Mouse (Mus musculus): ENCODE measurements at regions not wholly inside any gene's neighbourhood (a gene's known extent, or its start where the extent isn't known, plus 50 kb on each side); places are given as distances from the start of the nearest gene placed in this dataset.

- in situ Hi-C loops (cut with MboI; ENCODE audit: low sequenced_read_pairs in 2 of 2, unreplicated experiment in 2 of 2): no loop called here
Measured at GRCm38 (mm10) chr2:166322668-166323043, 167.2 kb upstream of the Sulf2 start.

DNA sequence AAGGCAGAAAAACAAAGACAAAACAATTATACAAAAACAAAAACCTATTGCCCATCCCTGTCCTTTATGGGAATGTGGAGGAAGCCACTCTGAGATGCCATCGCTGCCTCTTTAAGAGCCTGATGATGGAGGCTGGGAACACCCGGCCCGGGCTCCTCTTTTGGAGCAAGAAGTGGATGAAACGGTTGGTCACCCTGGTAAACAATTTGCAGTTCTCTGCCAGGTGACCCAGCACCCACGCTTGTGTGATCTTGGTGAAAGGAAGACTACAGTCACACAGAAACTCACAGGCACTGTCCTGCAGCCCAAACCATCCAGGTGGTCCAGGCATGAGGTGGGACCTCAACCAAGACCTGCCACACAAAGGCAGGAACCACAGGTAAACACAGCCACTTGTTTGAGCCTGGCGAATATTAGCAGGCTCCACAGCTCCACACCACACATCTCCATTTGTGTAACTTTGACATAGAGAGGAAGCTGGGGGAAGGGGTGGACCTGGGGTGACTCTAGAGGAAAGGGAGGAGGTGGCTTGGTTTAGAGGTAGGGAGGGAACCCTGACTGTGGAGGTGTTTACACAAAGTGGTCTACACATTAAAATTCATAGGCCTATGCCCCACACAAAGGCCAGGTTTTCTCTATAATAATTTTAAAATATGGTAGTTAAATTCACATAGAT is 166.7 kb upstream of the Sulf2 start:
- Histone ChIP-seq H3K4me1 (ENCODE audit: control insufficient read depth in 2 of 2, insufficient read depth in 2 of 2, low read length in 2 of 2, poor library complexity in 1 of 2) (no peaks in the 10 kb centered on the region; a peak in 1 of 4 replicates), H3K36me3 (ENCODE audit: control insufficient read depth, insufficient read depth, low read length, poor library complexity, severe bottlenecking) (no peaks in the 10 kb centered on the region), H3K27ac (ENCODE audit: insufficient read depth, low read depth, low read length, poor library complexity, severe bottlenecking) (no peak overlapping the region), H3K4me3 (ENCODE audit: insufficient read depth in 1 of 2, low read depth in 1 of 2, low read length in 2 of 2, poor library complexity in 1 of 2, severe bottlenecking in 1 of 2) (no peak overlapping the region), H3K9me3 (ENCODE audit: control insufficient read depth, insufficient read depth, low read depth, low read length) (no peaks in the 10 kb centered on the region), H3K9ac (ENCODE audit: insufficient read depth, low read depth, low read length, poor library complexity, severe bottlenecking) (no peak overlapping the region)
- TF ChIP-seq ZNF384 (IDR thresholded peaks at IDR 0.05; ENCODE audit: low read depth, low read length): no peak
- no peak for TF ChIP-seq MAFK (IDR thresholded peaks at IDR 0.05; ENCODE audit: insufficient read depth, low read depth, low read length)
- no peak for TF ChIP-seq HCFC1 (IDR thresholded peaks at IDR 0.05; ENCODE audit: borderline replicate concordance, insufficient read depth, low read length)
- no peak for TF ChIP-seq ZC3H11A (IDR thresholded peaks at IDR 0.05; ENCODE audit: borderline replicate concordance, low read depth, low read length)
- TF ChIP-seq CHD2 (IDR thresholded peaks at IDR 0.05; ENCODE audit: low read depth, low read length): no peak
- in situ Hi-C loops (cut with MboI; ENCODE audit: low sequenced_read_pairs in 2 of 2, unreplicated experiment in 2 of 2): no loop called here
- DNase-seq (ENCODE audit: low read depth, low spot score): no peak

More at GRCm38 (mm10) chr2:166322668-166323043, 167.2 kb upstream of the Sulf2 start:
- Histone ChIP-seq H3K27ac (ENCODE audit: insufficient read depth, low read depth, low read length, poor library complexity, severe bottlenecking) (no peak overlapping the region), H3K36me3 (ENCODE audit: control insufficient read depth, insufficient read depth, low read length, poor library complexity, severe bottlenecking) (no peaks in the 10 kb centered on the region), H3K4me1 (ENCODE audit: control insufficient read depth in 2 of 2, insufficient read depth in 2 of 2, low read length in 2 of 2, poor library complexity in 1 of 2) (no peaks in the 10 kb centered on the region; a peak in 1 of 4 replicates), H3K4me3 (ENCODE audit: insufficient read depth in 1 of 2, low read depth in 1 of 2, low read length in 2 of 2, poor library complexity in 1 of 2, severe bottlenecking in 1 of 2) (no peak overlapping the region), H3K9ac (ENCODE audit: insufficient read depth, low read depth, low read length, poor library complexity, severe bottlenecking) (no peak overlapping the region), H3K9me3 (ENCODE audit: control insufficient read depth, insufficient read depth, low read depth, low read length) (no peaks in the 10 kb centered on the region)
- DNase-seq (ENCODE audit: low read depth, low spot score): no peak
- TF ChIP-seq MAFK (IDR thresholded peaks at IDR 0.05; ENCODE audit: insufficient read depth, low read depth, low read length) (no peak), CHD2 (IDR thresholded peaks at IDR 0.05; ENCODE audit: low read depth, low read length) (no peak), ZC3H11A (IDR thresholded peaks at IDR 0.05; ENCODE audit: borderline replicate concordance, low read depth, low read length) (no peak), ZNF384 (IDR thresholded peaks at IDR 0.05; ENCODE audit: low read depth, low read length) (no peak), HCFC1 (IDR thresholded peaks at IDR 0.05; ENCODE audit: borderline replicate concordance, insufficient read depth, low read length) (no peak)

DNA sequence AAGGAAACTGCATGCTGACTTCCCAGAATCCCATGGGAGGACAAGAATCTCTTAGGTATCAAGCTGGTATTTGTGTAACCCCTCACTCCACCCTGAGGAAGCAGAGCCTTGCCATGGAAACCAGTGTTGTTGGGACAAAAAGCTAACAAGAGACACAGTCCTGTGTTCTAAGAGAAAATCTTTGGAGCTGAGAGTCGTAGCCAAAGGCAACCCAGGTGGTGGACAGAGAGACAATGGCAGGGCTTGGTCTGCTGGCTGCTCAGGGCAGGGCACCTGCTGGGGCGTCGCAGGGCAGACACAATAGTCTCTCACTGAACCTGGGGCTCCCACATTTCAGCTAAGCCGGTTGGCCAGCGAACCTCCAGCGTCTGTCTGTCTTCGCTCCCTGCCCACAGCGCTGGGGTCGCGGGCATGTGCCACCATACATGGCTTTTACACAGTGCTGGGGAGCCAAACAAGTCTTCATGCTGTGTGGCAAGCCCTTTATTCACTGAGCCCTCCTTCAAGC is 161.0 kb upstream of the Sulf2 start:
- in situ Hi-C loops (cut with MboI; ENCODE audit: low sequenced_read_pairs in 2 of 2, unreplicated experiment in 2 of 2): no loop called here
- H3K4me1 ChIP-seq (ENCODE audit: control insufficient read depth in 2 of 2, insufficient read depth in 2 of 2, low read length in 2 of 2, poor library complexity in 1 of 2): peaks cover 0 to 9% of the 10 kb centered on the region in 2 experiments; a peak in 1 of 4 replicates
- H3K4me3 ChIP-seq (ENCODE audit: insufficient read depth in 1 of 2, low read depth in 1 of 2, low read length in 2 of 2, poor library complexity in 1 of 2, severe bottlenecking in 1 of 2): no peak overlapping the region
- H3K9me3 ChIP-seq (ENCODE audit: control insufficient read depth, insufficient read depth, low read depth, low read length): no peaks in the 10 kb centered on the region
- DNase-seq (ENCODE audit: low read depth, low spot score): no peak
- no peaks in the 10 kb centered on the region for H3K36me3 ChIP-seq (ENCODE audit: control insufficient read depth, insufficient read depth, low read length, poor library complexity, severe bottlenecking)
- TF ChIP-seq HCFC1 (IDR thresholded peaks at IDR 0.05; ENCODE audit: borderline replicate concordance, insufficient read depth, low read length): no peak
- peak overlapping the region; percentile 48; the same call in 1 of the 2 replicates for H3K27ac ChIP-seq (ENCODE audit: insufficient read depth, low read depth, low read length, poor library complexity, severe bottlenecking)
- H3K9ac ChIP-seq (ENCODE audit: insufficient read depth, low read depth, low read length, poor library complexity, severe bottlenecking): no peak overlapping the region

GRCm38 (mm10) chr2:166310438-166310837 is 155.0 kb upstream of the Sulf2 start:
- no peak for DNase-seq (ENCODE audit: low read depth, low spot score)
- H3K9ac ChIP-seq (ENCODE audit: insufficient read depth, low read depth, low read length, poor library complexity, severe bottlenecking): no peak overlapping the region
- no peak overlapping the region for H3K27ac ChIP-seq (ENCODE audit: insufficient read depth, low read depth, low read length, poor library complexity, severe bottlenecking)
- no peaks in the 10 kb centered on the region for H3K4me1 ChIP-seq (ENCODE audit: control insufficient read depth in 2 of 2, insufficient read depth in 2 of 2, low read length in 2 of 2, poor library complexity in 1 of 2)
- no peaks in the 10 kb centered on the region for H3K36me3 ChIP-seq (ENCODE audit: control insufficient read depth, insufficient read depth, low read length, poor library complexity, severe bottlenecking)
- no peak overlapping the region for H3K4me3 ChIP-seq (ENCODE audit: insufficient read depth in 1 of 2, low read depth in 1 of 2, low read length in 2 of 2, poor library complexity in 1 of 2, severe bottlenecking in 1 of 2)
- in situ Hi-C loops (cut with MboI; ENCODE audit: low sequenced_read_pairs in 2 of 2, unreplicated experiment in 2 of 2): no loop called here
- no peak for TF ChIP-seq HCFC1 (IDR thresholded peaks at IDR 0.05; ENCODE audit: borderline replicate concordance, insufficient read depth, low read length)
- no peak for TF ChIP-seq ZC3H11A (IDR thresholded peaks at IDR 0.05; ENCODE audit: borderline replicate concordance, low read depth, low read length)
- no peak for TF ChIP-seq CHD2 (IDR thresholded peaks at IDR 0.05; ENCODE audit: low read depth, low read length)
- TF ChIP-seq MAFK (IDR thresholded peaks at IDR 0.05; ENCODE audit: insufficient read depth, low read depth, low read length): no peak
- TF ChIP-seq ZNF384 (IDR thresholded peaks at IDR 0.05; ENCODE audit: low read depth, low read length): no peak
- H3K9me3 ChIP-seq (ENCODE audit: control insufficient read depth, insufficient read depth, low read depth, low read length): no peaks in the 10 kb centered on the region
